Mouse (Mus musculus) small intestine, adult 2 months (tissue): Measurements from ENCODE around the gene Nat14. TPM values are rescaled to one million over a fixed set of nuclear protein-coding genes. Genes with fewer than 3 reads are reported as not detected.

Experiments
- H3K27ac ChIP-seq: fragments of 200-500 bp; 2 replicates; pipeline ENCODE4 v1.5.1; 2012; ENCODE audit warnings: low read depth, low read length, control low read depth, inconsistent platforms; ENCODE audit not compliant: insufficient read depth
- H3K27me3 ChIP-seq: fragments of 200-500 bp; 2 replicates; pipeline ENCODE4 v1.6.1; 2012; ENCODE audit warnings: mild to moderate bottlenecking, moderate library complexity, low read length, inconsistent platforms; ENCODE audit not compliant: control insufficient read depth, insufficient read depth
- H3K36me3 ChIP-seq: fragments of 200-500 bp; 2 replicates; pipeline ENCODE4 v1.6.1; 2012; ENCODE audit warnings: mild to moderate bottlenecking, low read length, control low read depth, inconsistent platforms; ENCODE audit not compliant: control insufficient read depth, insufficient read depth
- H3K4me1 ChIP-seq: fragments of 200-500 bp; 2 replicates; pipeline ENCODE4 v1.6.1; 2012; ENCODE audit warnings: low read length, inconsistent platforms, mixed read lengths; ENCODE audit not compliant: control insufficient read depth, insufficient read depth, insufficient read length
- H3K4me3 ChIP-seq: fragments of 200-500 bp; 2 replicates; pipeline ENCODE4 v1.5.1; 2012; ENCODE audit warnings: low read depth, mild to moderate bottlenecking, control low read depth, inconsistent platforms, low read length, moderate library complexity
- CTCF ChIP-seq: fragments of 200-500 bp; IDR thresholded peaks from 2 replicates; pipeline ENCODE4 v1.5.1; 2012; ENCODE audit warnings: low read depth, mild to moderate bottlenecking, control low read depth, inconsistent platforms, low read length, moderate library complexity, mixed read lengths; ENCODE audit not compliant: insufficient replicate concordance, insufficient read length; ENCODE audit errors: extremely low read depth
- POLR2A ChIP-seq: fragments of 200-500 bp; IDR thresholded peaks from 2 replicates; pipeline ENCODE4 v1.6.1; 2012; ENCODE audit warnings: low read depth, mild to moderate bottlenecking, control low read depth, inconsistent platforms, low read length, moderate library complexity
- WGBS: fragments of 180-500 bp; shearing (Covaris S2); methylation state at CpG from one replicate; pipeline ENCODE4 v1.1.7; 2018; 5-methylcytosine and 5-hydroxymethylcytosine counted together
- polyA plus RNA-seq: library from polyadenylated mRNA; depleted of rRNA; stranded (reverse); fragments of >200 nt; gene quantifications from 2 replicates; pipeline ENCODE4 v1.2.3, GENCODE M21; 2012

The Nat14 gene
- polyA plus RNA-seq, 1 experiment, result 4.3 TPM

GRCm38 (mm10) chr7:4948386-4948785 lies 26.6 kb downstream of the Nat14 start:
- WGBS, result 43% methylated on average over 6 of the region's 6 CpGs
- H3K27ac ChIP-seq, result no peak overlapping the region
- peaks cover 4% of the 10 kb centered on the region for H3K4me1 ChIP-seq

GRCm38 (mm10) chr7:4950561-4951342 lies 28.9 kb downstream of the Nat14 start:
- 74% methylated on average over 19 of the region's 19 CpGs for WGBS
- Histone ChIP-seq H3K4me1 (no peaks in the 10 kb centered on the region), H3K4me3 (no peak overlapping the region), H3K27ac (no peak overlapping the region), H3K36me3 (no peaks in the 10 kb centered on the region), H3K27me3 (no peaks in the 10 kb centered on the region)
- no peak for TF ChIP-seq POLR2A
- TF ChIP-seq CTCF, result no peak

More at GRCm38 (mm10) chr7:4948386-4948785, 26.6 kb downstream of the Nat14 start:
- no peaks in the 10 kb centered on the region for H3K36me3 ChIP-seq
- H3K27me3 ChIP-seq, result no peaks in the 10 kb centered on the region
- H3K4me3 ChIP-seq, result no peak overlapping the region
- TF ChIP-seq CTCF, result no peak
- no peak for TF ChIP-seq POLR2A

GRCm38 (mm10) chr7:4953815-4954445 lies 32.1 kb downstream of the Nat14 start:
- Histone ChIP-seq H3K27ac (no peak overlapping the region), H3K4me1 (no peaks in the 10 kb centered on the region), H3K36me3 (no peaks in the 10 kb centered on the region), H3K27me3 (no peaks in the 10 kb centered on the region), H3K4me3 (no peak overlapping the region)
- WGBS, result 39% methylated on average over 10 of the region's 10 CpGs
- TF ChIP-seq CTCF, result no peak
- TF ChIP-seq POLR2A, result no peak

- Histone ChIP-seq H3K4me3 (no peak overlapping the region), H3K27ac (no peak overlapping the region), H3K36me3 (no peaks in the 10 kb centered on the region), H3K4me1 (no peaks in the 10 kb centered on the region), H3K27me3 (no peaks in the 10 kb centered on the region)
- 79% methylated on average over 10 of the region's 10 CpGs for WGBS
- no peak for TF ChIP-seq POLR2A
- TF ChIP-seq CTCF, result no peak
Measured at GRCm38 (mm10) chr7:4957361-4957760, 35.5 kb downstream of the Nat14 start.

- H3K4me1 ChIP-seq, result no peaks in the 10 kb centered on the region
- H3K27ac ChIP-seq, result no peak overlapping the region
- H3K27me3 ChIP-seq, result no peaks in the 10 kb centered on the region
- no peaks in the 10 kb centered on the region for H3K36me3 ChIP-seq
- 46% methylated on average over 5 of the region's 5 CpGs for WGBS
- TF ChIP-seq POLR2A (no peak), CTCF (no peak)
- no peak overlapping the region for H3K4me3 ChIP-seq
Measured at GRCm38 (mm10) chr7:4963527-4963926, 41.7 kb downstream of the Nat14 start.

- no peaks in the 10 kb centered on the region for H3K4me1 ChIP-seq
- 2% methylated on average over 10 of the region's 10 CpGs for WGBS
- H3K4me3 ChIP-seq, result no peak within 1 kb of the TSS
- H3K27ac ChIP-seq, result no peak within 1 kb of the TSS
- TF ChIP-seq CTCF (peak; percentile 52), POLR2A (no peak)
- no peaks in the 10 kb centered on the region for H3K27me3 ChIP-seq
- no peaks in the 10 kb centered on the region for H3K36me3 ChIP-seq
Measured at GRCm38 (mm10) chr7:4964272-4964671, 42.4 kb downstream of the Nat14 start, which contains the start of gene Sbk2. Sbk2 (minus strand) TSS chr7:4964406.

GRCm38 (mm10) chr7:4964988-4965387 lies 43.2 kb downstream of the Nat14 start:
- Histone ChIP-seq H3K27ac (no peak overlapping the region), H3K36me3 (no peaks in the 10 kb centered on the region), H3K4me3 (no peak overlapping the region), H3K27me3 (no peaks in the 10 kb centered on the region), H3K4me1 (no peaks in the 10 kb centered on the region)
- TF ChIP-seq POLR2A, result no peak
- WGBS, result 75% methylated on average over 5 of the region's 5 CpGs

GRCm38 (mm10) chr7:4971068-4971467 lies 49.2 kb downstream of the Nat14 start, which contains the start of gene Sbk3:
Sbk3 (minus strand) TSS chr7:4971168.
- WGBS, result 32% methylated on average over 6 of the region's 6 CpGs
- Histone ChIP-seq H3K27me3 (no peaks in the 10 kb centered on the region), H3K27ac (no peak within 1 kb of the TSS), H3K36me3 (no peaks in the 10 kb centered on the region), H3K4me1 (no peaks in the 10 kb centered on the region), H3K4me3 (no peak within 1 kb of the TSS)
- no peak for TF ChIP-seq CTCF
- TF ChIP-seq POLR2A, result no peak
